Mouse (Mus musculus) small intestine, adult 10 weeks (tissue): ENCODE results near the gene Mum1. TPM values are rescaled to one million over a fixed set of nuclear protein-coding genes. Genes with fewer than 3 reads are reported as not detected.

Experiments
- polyA plus RNA-seq: library from polyadenylated mRNA; stranded (reverse); fragments of 350-450 nt; fragmentation: Illumina TruSeq; extraction: RNeasy Lipid Tissue Mini Kit (QIAGEN cat#74804); gene quantifications from one replicate; pipeline ENCODE4 v1.2.3, GENCODE M21; 2014; ENCODE audit warnings: low replicate concordance

Gene Mum1
- polyA plus RNA-seq, result 3.4 TPM

GRCm38 (mm10) chr10:80226416-80227165 lies at the start of gene Mum1:
Gene Mum1 (plus strand): TSS chr10:80226434.

DNA sequence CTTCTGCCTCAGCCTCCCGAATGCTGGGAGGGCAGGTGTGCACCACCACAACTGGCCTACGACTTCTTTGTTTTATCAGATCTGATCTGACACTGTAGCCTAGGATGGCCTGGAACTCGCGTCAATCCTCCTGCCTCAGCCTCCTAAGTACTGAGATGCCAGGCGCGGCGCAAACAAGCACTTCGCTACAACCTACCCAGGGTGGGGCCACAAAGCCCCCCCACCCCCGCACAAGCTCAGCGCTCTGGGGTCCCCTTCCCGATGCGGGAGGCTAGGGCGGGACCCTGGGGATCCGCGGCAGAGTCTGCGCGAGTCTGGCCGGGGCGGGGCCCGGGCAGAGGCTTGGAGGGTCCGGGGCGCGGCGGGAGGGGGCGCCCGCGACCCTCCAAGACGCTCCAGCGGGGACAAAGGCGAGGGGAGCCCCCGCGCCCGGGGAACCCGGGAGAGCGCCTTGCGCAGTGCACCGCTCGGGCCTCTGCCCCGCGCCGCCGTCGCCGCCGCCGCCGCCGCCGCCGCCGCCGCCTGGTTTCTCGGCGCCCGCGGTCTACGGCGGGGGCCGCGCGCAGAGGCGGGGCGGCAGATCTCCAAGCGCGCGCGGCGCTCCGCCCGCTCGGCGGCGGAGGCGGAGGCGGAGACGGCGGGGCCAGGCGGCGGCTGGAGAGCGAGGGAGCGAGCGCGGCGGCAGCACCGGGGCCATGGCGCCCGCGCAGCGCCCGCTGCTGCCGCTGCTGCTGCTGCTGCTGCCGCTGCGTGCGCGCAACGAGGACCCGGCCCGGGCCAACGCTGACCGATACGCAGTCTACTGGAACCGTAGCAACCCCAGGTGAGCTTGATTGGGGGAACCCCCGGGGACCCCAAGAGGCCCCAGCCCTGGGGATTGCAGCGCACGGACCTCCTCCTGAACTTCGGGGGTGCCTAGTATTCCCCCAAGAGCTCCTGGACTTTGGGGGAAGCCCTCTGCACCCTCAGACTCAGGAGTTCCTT lies 46.9 kb upstream of the Mum1 start, which contains the start of gene Efna2:
Efna2 (plus strand) TSS at position 415 of the 984 bp plus-strand sequence.

DNA sequence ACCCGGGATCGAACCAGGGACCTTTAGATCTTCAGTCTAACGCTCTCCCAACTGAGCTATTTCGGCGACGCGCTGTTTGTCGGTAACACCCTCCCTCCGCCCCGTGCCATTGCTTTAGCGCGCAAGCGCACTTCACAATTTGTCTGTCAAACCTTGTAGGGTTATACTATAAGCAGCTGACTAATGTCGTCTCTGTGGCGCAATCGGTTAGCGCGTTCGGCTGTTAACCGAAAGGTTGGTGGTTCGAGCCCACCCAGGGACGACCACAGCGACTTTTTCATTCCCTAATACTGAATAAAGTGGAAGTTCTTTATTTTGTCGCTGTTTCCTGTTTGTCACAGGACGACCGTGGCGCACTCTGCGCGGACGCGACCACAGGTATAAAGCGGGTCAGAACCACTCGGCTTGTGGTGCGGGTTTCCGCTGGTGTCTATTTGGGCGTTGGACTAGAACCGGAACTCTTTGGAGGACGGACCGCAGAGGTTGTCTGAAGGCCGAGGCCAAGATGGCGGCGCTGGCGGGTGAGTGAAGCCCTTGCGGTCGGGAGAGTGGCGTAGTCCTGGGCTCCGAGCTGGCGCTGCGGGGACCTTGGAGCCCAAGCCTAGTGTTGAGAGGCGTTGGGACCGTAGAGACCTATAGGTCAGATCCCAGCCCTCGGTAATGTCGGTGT lies 22.9 kb downstream of the Mum1 start, which contains the start of gene Ndufs7:
Ndufs7 (plus strand) TSS at position 151 of the 670 bp plus-strand sequence.

DNA sequence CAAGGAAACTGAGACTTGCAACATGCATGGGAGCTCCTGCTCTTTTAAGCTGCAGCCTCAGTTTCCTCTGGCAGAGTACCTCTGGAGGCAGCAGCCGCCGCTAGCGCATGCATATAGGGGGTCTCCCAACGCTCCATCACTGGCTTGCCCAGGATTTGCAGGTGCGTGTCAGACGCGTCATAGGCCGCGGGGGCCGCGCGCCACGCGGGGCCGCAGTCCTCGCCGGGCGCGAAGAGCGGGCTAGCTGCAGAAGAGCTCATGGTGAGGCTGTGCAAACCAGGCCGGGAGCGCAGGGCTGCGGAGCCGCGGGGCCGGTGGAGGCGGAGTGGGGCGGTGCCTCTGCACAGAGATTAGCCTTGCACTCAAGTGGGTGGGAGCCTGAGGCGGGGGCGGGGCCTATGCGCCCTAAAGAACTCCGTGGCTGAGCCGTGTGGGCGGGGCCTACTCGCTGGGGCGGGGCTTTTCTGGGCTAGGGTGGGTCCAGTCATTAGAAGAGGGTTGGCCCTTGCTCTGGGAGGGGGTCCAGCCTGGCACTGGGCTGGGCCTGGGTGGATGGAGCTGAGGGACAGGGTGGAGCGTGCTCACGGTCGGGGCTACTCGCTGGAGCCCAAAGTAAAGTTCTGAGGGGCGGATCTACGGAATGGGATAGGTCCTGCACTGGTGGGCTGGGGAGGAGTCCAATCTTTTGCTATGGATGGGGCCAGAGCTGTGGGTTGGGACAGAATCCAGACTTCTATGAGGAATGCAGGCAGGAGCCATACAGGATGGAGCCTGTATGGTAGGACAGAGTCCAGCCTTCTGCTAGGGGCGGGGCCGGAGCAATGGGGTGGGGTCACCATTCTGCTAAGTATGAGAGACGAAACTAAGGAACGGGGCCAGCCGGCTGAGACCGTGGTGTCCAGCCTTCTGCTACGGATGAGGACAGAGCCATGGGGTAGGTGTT lies 34.7 kb downstream of the Mum1 start, which contains the start of the genes Gamt and Dazap1:
Gamt (minus strand) TSS at position 371 of the 943 bp plus-strand sequence.
Dazap1 (plus strand) TSS at position 845 of the 943 bp plus-strand sequence.

DNA sequence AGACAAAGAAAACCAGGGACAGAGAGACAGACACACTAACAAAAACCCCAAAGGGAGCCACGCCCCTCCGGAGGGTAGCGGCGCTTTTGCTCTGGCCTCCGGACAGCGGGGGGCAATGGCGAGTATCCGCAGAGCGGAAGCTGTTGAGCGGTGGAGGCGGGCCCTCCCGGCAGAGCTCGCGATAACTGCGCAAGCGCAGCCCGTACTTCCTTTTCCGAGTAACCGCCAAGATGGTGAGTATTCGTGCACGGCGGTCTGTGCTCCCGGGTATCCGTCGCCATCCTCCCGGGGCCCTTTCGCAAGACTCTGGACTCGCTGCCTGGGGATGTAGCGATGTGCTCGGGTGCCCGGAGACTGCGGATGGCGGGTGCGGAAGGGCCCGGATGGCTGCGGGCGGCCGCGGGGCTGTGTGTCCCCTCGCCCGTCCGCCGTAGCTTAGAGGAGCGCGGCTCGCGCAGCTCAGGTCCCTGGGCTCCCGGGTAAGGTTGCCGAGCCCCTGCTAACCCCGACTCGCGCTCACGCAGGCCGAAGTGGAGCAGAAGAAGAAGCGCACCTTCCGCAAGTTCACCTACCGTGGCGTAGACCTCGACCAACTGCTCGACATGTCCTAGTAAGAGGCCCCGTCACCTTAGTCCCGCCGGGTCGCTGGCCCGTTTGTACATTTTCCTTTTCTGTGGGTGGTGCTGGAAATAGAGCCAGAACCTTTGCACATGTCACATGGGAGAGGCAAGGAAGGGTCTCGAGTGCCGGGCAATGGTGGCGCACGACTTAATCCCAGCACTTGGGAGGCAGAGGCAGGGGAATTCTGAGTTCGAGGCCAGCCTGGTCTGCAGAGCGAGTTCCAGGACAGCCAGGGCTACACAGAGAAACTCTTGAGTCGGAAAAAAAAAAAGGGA lies 66.3 kb downstream of the Mum1 start, which contains the start of gene Rps15:
Rps15 (plus strand) TSS at position 203 of the 896 bp plus-strand sequence.

Other genes starting within 250 kb of the Mum1 start
- gene Tmem259, start 242.1 kb upstream of the Mum1 start, polyA plus RNA-seq, result 0.45 TPM
- 1.9 TPM for gene Cnn2, start 237.8 kb upstream of the Mum1 start, polyA plus RNA-seq
- gene Abca7, start 229.9 kb upstream of the Mum1 start, polyA plus RNA-seq, result 0.11 TPM
- gene Arhgap45, start 209.8 kb upstream of the Mum1 start, polyA plus RNA-seq, result 0.19 TPM
- gene Polr2e, start 186.6 kb upstream of the Mum1 start, polyA plus RNA-seq, result not detected
- gene Gpx4, start 179.3 kb upstream of the Mum1 start, polyA plus RNA-seq, result 27.2 TPM
- 0.52 TPM for gene Sbno2, start 120.9 kb upstream of the Mum1 start, polyA plus RNA-seq
- gene Stk11, start 110.6 kb upstream of the Mum1 start, polyA plus RNA-seq, result 3.0 TPM
- 1.8 TPM for gene Atp5d, start 87.8 kb upstream of the Mum1 start, polyA plus RNA-seq
- gene Cbarp, start 85.6 kb upstream of the Mum1 start, polyA plus RNA-seq, result not detected
- gene Midn, start 78.2 kb upstream of the Mum1 start, polyA plus RNA-seq, result 7.7 TPM
- 12.5 TPM for gene Cirbp, start 60.4 kb upstream of the Mum1 start, polyA plus RNA-seq
- not detected for gene 1600002K03Rik, start 53.5 kb upstream of the Mum1 start, polyA plus RNA-seq
- gene Efna2, start 47.0 kb upstream of the Mum1 start, polyA plus RNA-seq, result 0.37 TPM
- gene Ndufs7, start 22.7 kb downstream of the Mum1 start, polyA plus RNA-seq, result 3.5 TPM
- gene Gamt, start 34.6 kb downstream of the Mum1 start, polyA plus RNA-seq, result not detected
- 26.5 TPM for gene Dazap1, start 35.1 kb downstream of the Mum1 start, polyA plus RNA-seq
- gene Rps15, start 66.0 kb downstream of the Mum1 start, polyA plus RNA-seq, result 1.6 TPM
- gene Apc2, start 69.5 kb downstream of the Mum1 start, polyA plus RNA-seq, result not detected
- gene 2310011J03Rik, start 94.1 kb downstream of the Mum1 start, polyA plus RNA-seq, result 0.52 TPM
- gene Pcsk4, start 103.1 kb downstream of the Mum1 start, polyA plus RNA-seq, result not detected
- 5.9 TPM for gene Reep6, start 103.5 kb downstream of the Mum1 start, polyA plus RNA-seq
- gene Adamtsl5, start 122.0 kb downstream of the Mum1 start, polyA plus RNA-seq, result 5.3 TPM
- not detected for gene Plk5, start 130.0 kb downstream of the Mum1 start, polyA plus RNA-seq
- gene Mex3d, start 161.2 kb downstream of the Mum1 start, polyA plus RNA-seq, result 2.9 TPM
- not detected for gene Mbd3, start 173.1 kb downstream of the Mum1 start, polyA plus RNA-seq
- 1.4 TPM for gene Uqcr11, start 180.4 kb downstream of the Mum1 start, polyA plus RNA-seq
- gene Tcf3, start 207.2 kb downstream of the Mum1 start, polyA plus RNA-seq, result 4.8 TPM